Mouse (Mus musculus): ENCODE data around the gene B4galt5.
A peak's percentile ranks its signal among the peaks of the same experiment; 100 is the strongest.

The B4galt5 gene

GRCm38 (mm10) chr2:167275856-167276255, 73.1 kb downstream of the B4galt5 start:
- DNase-seq, result peak in 1 of 2 experiments; percentile 0

- peak in 1 of 2 experiments; percentile 1 for DNase-seq
These were observed 74.1 kb downstream of the B4galt5 start for GRCm38 (mm10) chr2:167274713-167275465.

DNA sequence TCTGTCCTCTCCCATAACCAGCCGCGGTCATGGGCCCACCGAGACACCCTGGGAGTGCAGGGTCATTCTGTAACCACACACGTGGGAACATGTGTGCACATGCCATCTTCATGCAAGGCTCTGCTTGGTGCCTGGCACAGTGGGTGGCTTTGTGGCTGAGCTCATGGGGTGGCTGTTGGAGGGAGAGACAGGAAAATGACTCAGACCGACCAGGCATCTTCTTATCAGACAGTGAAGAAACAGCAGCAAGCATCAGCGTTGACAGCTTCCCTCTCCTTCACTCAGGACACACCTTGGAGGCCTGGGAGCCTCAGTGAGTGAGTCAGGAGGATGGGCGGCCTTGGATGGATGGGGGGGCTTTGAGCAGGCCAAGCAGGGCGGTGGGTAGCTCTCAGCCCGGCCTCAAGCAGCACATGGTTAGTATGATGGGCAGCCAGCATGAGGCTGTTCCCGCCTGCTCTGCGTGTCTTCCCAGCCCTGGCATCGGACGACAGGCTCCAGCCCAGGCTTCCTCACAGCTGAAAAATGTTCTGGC, 75.7 kb downstream of the B4galt5 start:
- peak in 1 of 2 experiments; percentile 1 for DNase-seq

GRCm38 (mm10) chr2:167272706-167273105, 76.3 kb downstream of the B4galt5 start:
- DNase-seq, result peak in 1 of 2 experiments; percentile 1

GRCm38 (mm10) chr2:167271121-167271521, 77.9 kb downstream of the B4galt5 start:
- no peak for DNase-seq

DNA sequence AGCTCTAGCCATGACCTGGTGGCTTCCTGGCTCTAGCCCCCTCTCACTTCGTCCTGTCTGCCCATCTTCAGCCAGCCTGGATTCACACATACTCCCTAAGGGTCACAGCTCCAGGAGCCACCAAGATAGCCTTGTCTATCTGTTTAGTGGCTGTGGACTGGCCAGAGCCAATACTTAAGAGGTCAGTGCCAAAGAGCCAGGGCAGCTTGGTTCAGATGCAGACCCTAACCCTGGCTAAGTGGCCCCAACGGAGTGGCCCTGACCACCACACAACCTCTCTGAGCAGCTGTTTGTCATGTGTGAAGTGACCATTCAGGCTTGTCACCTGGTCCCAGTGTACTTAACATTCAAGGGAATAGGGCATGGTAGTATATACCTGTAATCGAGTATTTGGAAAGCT, 78.5 kb downstream of the B4galt5 start:
- no peak for DNase-seq

DNA sequence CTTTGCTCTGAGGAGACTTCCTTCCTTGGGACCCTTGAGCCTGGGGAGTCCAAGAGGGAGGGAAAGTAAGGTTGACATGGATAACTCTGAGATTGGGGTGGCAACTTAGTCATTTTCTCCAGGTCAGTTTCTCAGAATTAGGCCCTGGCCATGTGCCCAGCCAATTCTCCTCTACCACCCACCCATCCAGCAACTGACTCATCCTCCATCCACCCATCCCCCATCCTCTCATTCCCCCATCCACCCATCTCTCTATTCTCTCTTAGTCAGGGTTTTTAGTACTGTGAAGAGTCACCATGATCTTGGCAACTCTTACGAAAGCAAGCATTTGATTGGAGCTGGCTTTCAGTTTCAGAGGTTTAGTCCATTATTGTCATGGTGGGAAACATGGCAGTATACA, 80.3 kb downstream of the B4galt5 start:
- DNase-seq, result no peak

DNA sequence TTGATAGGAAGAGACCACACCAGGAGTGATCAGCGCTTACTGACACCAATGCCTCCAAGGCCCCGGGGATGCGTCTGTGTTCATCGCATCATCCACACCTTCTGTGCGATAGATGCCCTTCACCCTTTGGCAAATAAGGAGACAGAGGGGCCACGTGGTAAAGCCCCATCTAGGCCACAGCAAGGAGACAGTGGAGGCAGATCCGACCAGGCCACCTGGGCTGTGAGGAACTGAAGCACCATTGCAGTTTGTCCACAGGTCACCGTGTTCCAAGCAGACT, 80.6 kb downstream of the B4galt5 start:
- DNase-seq, result peak in 1 of 2 experiments; percentile 1

DNA sequence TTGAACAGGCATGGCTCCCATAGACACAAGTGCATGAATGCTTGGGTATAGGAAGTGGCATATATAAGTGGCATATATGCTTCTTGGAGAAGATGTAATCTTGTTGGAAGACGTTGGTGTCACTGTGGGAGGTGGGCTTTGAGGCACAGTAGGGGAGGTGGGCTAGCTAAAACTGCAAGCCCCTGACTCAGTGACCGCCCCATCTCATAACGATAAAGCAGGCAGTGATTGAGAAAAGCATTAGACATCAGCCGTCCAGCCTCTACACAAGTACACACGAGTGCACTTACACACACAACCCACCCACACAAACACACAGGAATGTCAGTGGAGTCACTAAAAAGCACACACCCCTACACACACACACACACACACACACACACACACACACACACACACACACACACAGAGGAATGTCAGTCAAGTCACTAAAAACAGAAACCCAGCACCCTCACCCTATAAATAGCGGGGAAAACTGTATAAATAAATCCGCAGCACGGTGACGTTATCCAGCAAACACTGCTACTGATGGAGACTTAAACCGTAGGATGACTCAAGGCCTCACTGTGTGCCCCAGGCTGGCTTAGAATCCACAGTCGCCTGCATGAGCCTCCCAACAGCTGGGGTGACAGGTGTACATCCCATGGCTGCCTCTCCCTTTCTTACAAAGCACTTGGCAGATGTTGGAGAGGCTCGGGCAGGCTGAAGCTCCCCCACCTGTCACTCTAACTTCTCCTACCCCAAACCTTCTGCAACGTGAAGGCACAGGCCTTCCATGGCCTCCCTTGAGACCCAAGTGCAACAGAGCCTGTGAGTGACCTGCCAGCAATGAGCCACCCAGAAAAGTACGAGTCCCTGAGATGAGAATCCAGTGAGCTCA, 81.2 kb downstream of the B4galt5 start:
- DNase-seq, result peak in 1 of 2 experiments; percentile 0

DNA sequence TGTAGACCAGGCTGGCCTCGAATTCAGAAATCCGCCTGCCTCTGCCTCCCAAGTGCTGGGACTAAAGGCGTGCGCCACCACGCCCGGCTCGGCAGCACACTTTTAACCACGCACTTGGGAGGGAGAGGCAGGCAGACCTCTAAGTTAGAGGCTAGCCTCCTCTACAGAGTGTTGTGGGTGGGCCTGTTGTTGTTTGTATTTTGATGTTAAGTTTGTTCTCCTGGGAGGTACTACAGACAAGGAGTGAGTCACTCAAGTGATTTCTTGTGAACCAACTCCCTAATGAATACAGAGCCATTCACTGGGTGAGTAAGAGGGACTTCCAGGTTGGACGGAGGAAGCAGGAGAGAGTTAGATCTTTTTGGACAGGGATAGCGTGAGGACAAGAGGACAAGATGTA, 82.8 kb downstream of the B4galt5 start:
- peak in 1 of 2 experiments; percentile 0 for DNase-seq

DNA sequence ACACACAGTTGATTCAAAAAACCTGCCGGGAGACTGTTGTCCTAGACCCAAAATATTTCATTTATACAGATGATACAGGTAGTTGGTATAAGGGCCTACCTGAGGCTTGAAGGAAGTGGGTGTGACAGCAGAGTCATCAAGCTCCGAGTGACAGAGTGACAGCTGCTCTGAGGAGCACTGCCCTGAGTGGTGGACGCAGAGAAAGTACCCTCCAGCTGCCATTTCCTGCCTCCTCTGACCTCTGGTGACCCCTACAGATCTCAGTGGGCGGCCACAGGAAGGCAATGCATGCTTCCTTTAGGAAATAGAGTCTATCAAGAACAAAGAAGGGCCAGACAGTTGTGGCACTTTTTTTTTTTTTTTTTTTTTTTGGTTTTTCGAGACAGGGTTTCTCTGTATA, 83.2 kb downstream of the B4galt5 start:
- no peak for DNase-seq

GRCm38 (mm10) chr2:167265021-167265420, 84.0 kb downstream of the B4galt5 start:
- DNase-seq, result no peak

DNA sequence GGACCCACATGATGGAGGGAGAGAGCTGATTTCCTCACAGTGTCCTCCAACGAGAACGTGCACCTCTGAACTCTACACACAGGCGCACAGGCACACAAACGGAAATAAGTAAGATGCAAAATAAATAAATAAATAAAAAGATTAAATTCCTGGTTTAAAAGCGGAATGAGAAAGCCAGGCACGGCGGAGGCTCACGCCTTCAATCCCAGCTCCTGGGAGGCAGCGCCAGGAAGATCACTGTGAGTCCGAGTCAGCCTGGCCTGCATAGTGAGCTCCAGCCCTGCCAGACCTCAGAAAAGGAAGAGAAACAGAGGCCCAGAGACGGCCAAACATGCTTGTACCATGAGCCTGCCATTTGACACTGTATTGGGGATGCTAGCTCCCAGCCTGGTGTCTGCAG, 85.1 kb downstream of the B4galt5 start:
- DNase-seq, result no peak

DNA sequence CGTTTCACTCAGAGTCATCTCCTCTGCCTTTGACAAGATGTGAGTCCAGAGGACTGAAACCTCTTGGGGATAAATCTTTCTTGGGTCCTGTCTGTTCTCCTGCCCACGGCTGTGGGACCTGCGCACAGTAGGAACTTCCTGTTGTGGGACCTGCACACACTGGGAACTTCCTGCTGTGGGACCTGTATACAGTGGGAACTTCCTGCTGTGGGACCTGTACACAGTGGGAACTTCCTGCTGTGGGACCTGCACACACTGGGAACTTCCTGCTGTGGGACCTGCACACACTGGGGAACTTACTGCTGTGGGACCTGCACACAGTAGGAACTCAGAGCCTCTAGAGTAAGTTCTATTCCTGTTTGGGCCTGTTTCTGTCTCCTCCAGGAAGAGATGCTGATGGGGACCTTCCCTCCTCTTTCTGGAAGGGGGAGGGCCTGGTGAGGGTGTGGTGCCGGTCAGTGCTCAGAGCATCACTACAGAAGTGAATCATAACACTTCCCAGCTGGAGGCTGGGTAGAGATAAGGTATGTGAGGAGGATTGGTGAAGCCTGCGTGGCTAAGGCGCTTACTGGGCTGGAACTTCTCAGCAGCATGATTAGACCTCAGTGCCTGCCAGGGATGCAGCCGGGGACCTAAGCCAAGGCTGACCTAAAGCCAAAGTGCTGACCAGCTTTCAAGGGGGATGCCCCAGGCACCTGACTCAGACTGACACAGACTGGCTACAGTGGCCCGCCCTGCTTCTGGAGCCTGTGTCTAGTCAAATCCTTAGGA, 85.8 kb downstream of the B4galt5 start:
- DNase-seq, result no peak

DNA sequence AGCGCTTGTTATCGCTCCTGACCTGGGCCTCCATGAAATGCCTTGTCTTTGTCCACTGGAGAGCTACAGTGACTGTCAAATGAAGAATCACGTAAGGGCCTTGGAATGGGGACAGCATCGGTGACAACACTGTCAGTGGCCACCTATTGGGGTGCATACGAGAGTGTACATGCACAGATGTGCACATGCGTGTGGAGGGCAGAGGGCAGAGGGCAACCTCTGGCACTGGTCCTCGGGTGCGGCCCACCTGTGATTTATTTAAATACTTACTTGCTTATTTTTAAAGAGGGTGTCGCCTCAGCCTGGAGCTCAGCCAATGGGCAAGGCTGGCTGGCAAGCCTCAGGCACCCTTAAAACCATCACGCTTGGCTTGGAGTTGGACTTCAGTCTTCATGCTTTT, 86.5 kb downstream of the B4galt5 start:
- DNase-seq, result no peak

DNA sequence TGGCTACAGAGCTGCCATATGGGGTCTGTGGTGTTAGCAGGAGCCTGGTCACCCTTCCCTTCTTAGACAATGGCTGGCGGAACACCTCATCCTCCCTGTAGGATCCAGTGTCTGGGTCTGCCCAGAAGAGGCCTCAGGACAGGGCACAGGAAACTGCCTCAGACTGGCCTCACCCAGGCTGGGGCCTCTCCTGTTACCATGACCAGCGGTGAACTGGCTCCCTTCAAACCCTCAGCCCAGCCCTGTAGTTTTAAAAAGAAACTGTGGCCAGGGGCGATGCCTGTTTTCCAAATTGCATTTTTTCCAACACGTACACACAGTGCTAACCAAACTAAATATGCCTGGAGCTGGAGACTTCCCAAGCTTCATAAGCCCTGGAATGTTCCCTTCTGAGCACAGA, 87.9 kb downstream of the B4galt5 start:
- no peak for DNase-seq

GRCm38 (mm10) chr2:167257790-167258189, 91.2 kb downstream of the B4galt5 start:
- no peak for DNase-seq

DNA sequence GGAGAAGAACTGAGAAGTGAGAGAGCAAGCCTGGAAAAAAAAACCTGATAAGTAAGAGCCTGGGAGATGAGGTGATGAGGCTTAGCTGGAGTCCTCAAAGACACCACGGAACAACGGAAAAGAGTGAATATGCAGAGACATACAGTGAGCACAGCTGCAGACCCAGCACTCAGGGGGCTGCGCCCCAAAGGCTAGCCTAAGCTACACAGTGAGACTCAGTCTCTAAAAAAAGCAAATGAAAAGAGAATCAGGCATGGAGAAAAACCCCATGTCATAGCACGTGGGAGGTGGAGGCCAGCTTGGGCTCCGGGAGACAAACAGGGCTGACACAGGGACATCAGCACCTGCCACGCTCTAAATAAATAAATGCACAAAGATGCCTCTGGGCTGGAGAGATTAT, 94.2 kb downstream of the B4galt5 start:
- no peak for DNase-seq

DNA sequence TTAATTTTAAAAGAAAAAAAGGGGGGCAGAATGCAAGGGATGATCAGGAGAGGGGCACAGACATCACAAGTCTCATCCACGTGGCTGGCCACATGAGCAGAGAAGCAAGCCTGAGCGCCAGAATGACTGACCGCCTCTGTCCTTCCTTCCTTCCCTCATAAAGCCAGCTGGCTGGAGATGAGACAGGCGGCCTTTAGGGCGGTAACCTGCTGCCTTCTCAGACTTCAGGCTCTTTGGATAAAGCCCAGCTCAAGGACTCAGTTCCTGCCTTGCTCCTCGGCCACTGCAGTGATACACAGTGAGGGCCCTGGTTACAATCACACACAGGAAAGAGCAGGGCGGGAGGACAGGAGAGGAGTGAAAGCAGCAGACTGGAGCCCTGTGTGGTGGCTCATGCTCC, 94.8 kb downstream of the B4galt5 start:
- DNase-seq, result no peak

GRCm38 (mm10) chr2:167253476-167253875, 95.5 kb downstream of the B4galt5 start:
- no peak for DNase-seq

DNA sequence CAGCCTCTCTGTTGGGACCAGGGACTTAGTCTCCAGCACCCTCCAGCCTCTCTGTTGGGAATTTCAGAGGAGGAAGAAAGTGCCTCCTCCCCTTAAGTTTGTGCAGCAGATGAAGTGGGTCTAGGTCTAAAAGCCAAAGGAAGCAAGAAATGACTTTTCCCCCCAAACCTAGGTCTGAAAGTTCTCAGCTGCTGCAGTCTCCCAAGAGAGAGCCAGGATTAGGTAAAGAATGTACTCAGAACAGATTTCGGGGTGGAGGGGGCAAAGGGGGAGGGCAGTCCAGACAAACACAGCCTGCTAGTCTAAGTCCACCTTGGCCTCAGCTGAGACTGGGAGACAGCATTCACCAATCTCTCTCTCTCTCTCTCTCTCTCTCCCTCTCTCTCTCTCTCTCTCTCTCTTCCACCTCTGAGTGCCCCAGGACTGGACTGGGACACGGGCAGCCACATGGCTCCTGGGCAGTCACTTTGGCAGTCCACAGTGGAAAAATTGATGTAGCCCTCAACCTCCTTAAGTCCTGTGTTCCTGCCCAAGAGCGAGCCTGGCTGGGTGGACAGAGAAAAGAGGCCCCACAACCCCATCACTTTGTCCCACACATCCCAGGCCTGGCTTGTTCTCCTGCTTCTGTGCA, 96.8 kb downstream of the B4galt5 start:
- DNase-seq, result no peak

- no peak for DNase-seq
These were observed 98.1 kb downstream of the B4galt5 start for GRCm38 (mm10) chr2:167250736-167251337.

Data from thymus, adult 18-20 months (tissue).